Mouse (Mus musculus) granulocyte monocyte progenitor cell, adult 5-6 weeks (primary cell): ENCODE measurements at regions not wholly inside any gene's neighbourhood (a gene's known extent, or its start where the extent isn't known, plus 50 kb on each side); places are given as distances from the start of the nearest gene placed in this dataset.

ENCODE experiments used
- ATAC-seq: replicated peaks from 2 replicates; pipeline ENCODE4 v1.8.0; 2016; ENCODE audit warnings: mild to moderate bottlenecking, moderate TSS enrichment, inconsistent platforms; ENCODE audit not compliant: poor library complexity, severe bottlenecking

GRCm38 (mm10) chr13:35079685-35080084, 52.8 kb upstream of the Eci2 start:
- peak; percentile 80 for ATAC-seq

GRCm38 (mm10) chr13:35085386-35085785, 58.5 kb upstream of the Eci2 start:
- ATAC-seq = no peak

DNA sequence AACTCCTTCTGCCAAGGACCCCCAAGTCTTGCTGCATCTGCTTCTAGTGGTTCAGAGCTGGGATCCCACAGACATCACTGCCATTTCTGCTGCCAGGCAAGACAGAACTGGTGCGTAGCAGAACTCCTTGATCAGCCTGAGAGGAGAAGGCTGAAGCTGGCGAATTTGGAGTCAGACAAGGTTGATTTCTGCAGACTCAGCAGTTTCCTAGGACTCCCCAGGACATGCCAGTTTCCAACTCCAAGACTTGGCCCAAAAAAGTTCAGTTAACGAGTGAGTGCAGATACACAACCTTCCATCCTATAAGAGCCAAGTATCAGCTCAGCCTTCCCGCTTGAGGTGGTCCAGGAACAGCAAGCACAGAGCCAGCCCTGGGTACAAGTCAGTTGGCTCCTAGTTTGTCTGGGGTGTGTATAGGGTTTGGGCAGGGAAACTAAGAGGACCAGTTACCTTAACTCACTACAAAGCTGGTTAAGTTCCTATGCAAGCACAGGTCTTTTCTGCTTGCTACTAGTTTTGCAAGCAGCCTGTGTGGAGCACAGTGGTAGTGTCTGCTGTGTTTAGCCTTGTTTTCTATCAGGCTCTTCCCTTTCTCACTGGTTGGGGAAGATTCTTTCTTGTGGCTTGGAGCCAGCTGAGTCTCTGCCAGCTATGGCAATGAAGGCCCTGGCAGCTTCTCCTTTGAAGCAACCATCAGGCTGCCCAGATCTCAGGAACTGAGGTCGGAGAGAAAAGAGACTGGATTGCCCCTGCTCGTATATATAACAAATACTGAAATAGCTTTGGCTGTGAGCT, 60.5 kb upstream of the Eci2 start:
- ATAC-seq = 0 out of 2 replicates have a peak, but pooled peaks have one; percentile 12

GRCm38 (mm10) chr13:35091155-35091554, 64.3 kb upstream of the Eci2 start:
- ATAC-seq = no peak

DNA sequence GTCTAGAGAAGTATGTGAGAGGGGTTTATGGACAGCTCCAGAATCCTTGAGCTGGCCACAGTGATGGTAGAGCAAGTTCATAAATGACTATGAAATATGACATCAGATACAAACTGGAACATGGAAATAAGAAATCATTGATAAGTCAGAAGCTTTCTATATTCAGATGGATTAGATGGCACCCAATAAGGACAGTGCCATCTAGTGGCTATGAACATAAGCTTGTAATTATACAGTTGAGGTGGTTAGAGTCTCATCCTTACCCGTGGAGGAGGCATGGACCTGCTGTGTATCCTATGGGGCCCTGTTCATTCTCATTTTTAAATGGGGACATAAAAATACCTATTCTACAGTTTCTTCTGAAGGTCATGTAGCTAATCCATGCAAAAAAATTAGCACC, 92.9 kb upstream of the Eci2 start:
- ATAC-seq = no peak

GRCm38 (mm10) chr13:35129475-35129874, 102.6 kb upstream of the Eci2 start:
- ATAC-seq = peak; percentile 27; the same call in 1 of the 2 replicates

DNA sequence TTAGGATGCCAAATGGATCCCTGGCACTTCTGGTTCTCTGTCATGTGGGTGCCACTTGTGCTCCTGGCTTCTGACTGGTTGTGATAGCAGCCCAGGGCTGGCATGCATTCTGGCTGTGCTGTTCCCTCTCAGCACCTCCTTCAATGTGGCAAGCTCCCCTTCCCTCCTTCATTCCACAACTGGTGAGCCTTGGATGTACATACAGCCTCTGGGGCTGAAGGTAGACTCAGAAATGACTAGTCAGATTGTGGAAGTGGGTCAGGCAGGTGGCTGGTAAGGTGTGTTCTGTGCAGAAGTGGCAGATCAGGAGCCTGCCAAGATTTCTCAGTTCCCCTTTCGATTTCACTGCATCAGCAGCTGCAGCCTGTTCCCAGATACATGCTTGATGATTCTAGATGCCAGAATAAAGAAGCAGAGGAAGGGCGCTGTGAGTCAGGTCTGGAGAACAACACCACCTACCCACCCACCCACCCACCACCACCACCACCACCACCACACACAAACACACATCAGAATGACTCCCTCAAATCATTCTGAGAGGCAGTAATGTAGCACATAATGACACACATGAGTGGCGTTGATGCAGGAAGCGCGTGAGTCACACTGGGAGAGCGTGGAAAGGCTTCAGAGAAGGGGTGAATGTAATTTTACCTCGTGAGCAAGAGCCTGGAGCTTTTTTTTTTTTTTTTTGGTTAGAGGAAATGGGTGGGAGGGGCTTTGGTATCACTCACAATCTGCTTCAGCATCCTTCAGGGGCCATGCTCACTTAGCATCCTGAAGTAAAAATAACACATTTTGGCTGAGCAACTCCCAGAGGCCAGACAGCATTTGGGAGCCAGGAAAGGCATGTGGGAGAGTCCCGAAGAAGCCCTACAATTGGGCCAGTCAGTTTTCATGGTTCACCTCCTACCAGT, 104.6 kb upstream of the Eci2 start:
- ATAC-seq = peak; percentile 62

DNA sequence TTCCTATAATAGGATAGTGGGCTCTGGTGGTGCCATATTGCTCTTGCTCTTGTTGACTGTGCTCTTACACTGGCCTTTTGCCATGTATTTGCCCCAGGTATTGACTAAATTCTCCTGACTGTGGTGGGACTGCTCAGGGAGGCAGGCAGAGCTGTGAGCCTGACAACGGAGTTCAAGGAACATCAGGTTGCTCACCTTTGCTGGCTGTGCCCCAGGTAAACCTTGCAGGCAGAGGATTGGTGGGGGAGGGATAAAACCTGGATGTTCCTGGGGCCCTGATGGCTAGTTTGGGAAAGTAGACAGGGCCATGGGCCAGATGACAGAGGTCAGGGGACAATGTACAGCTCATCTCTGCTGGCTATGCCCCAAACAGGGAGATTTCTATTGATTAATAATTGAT, 124.7 kb upstream of the Eci2 start:
- ATAC-seq = no peak

- no peak for ATAC-seq
These were observed 132.6 kb upstream of the Eci2 start for GRCm38 (mm10) chr13:35159456-35159855.

DNA sequence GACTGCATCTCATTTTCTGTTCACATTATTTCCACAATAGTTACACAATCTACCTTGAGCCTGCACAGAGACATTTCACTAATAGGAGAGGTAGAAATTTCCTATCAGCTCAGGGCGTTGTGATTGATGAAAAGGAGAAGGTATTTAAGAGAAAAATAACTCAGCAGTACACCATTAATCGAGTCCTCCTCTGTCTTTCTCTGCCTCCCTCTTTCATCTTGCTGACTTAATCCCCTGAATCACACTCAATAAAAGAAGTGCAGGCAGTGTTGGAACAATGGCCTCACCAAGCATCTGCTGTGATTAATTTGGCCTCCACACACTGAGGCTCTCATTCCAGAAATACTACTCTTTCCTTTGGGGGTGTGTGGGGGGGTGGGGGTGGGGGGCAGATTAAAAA, 133.9 kb upstream of the Eci2 start:
- no peak for ATAC-seq

- no peak for ATAC-seq
These were observed 139.2 kb upstream of the Eci2 start for GRCm38 (mm10) chr13:35166080-35166479.

GRCm38 (mm10) chr13:35166831-35167541, 140.1 kb upstream of the Eci2 start:
- ATAC-seq = no peak

DNA sequence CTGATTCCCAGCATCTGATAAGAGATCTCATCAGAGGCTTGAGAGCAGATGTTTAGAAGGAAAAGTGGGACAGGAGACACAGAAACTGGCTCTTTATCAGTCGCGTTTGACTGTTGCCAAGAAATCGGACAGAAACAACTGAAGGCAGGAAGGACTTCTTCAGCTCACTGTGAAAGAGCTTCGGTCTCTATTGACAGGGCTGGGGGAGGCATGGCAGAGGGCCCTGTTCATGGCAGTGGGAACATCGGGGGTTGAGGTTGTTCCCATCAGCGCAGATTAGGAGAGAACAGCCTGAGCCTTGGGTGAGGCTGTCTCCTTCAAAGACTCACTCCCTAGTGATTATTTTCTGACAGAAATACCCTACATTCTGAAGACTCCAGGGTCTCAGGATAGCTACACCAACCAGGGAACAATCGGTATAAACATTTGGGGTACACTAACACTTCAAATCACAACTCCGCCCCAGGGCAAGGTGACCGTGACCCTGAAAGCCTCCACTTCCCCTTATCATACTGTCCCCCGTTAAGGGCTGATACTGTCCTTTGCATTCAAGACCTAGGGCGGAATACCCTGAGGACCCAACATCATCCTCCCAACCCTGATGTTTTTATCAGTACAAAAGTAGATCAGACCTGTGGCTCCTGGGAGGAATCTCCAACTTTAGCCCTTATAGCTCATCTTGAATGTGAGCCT, 144.8 kb upstream of the Eci2 start:
- no peak for ATAC-seq

- no peak for ATAC-seq
These were observed 146.6 kb upstream of the Eci2 start for GRCm38 (mm10) chr13:35173522-35173921.

- ATAC-seq = no peak
These were observed 148.7 kb upstream of the Eci2 start for GRCm38 (mm10) chr13:35175587-35175986.

DNA sequence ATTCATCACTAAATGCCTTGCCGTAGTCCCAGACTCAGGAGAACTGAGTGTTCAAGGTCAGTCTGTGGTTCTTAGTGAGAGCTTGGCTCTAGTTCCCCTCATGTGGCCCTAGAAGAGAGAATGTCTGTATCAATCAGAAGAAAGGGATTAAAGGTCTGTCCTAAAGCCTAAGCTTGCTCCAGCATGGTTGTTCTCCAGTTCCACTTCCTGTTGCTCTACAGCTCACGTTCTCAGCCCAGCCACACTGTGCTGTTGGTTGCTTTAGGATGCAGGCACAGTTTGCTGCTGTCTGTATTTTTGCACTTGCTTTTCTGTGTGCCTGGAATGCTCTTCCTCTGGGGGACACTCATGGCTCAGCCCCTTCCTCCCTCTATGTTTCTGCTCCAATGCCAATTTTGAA, 150.4 kb upstream of the Eci2 start:
- ATAC-seq = peak; percentile 63

GRCm38 (mm10) chr13:35189028-35189711, 162.3 kb upstream of the Eci2 start:
- ATAC-seq = peak; percentile 99

DNA sequence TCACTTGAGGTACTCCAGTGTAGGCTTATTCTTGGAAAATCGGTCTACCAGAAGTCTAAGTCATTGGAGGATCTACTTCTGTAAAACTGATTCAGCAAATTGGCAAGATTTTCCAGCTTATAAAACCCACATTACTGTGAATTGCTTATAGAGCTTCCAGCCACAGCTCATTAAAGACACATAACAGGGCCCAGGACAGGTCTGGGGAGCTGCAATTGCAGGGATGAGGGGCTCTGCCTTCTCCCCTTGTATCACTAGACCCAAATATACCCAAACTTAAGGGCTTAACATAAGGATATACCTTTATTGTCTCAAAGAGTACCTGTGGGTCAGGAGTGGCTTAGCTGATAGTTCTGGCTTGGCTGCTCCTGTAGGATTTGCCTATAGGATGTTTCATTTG, 175.2 kb upstream of the Eci2 start:
- no peak for ATAC-seq

GRCm38 (mm10) chr13:35208319-35208718, 181.4 kb upstream of the Eci2 start:
- no peak for ATAC-seq

DNA sequence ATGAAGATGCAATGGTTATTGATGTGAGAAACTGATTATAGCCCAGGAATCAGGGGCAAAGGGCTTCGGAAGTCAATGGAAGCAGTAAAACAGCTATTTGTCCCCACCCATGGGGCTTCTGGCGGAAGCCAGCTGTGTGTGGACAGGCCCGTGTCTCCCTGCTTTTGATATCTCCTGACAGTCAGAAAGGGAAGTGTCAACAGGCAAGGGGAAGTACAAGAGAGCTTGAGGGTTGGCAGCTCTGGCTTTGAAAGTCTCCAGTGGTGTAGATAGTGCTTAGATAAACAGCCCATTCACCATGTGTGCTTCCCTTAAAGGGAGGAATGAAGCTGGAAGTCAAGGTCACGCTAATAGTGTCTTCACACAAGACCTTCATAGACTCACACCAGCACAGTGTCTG, 182.7 kb upstream of the Eci2 start:
- ATAC-seq = peak; percentile 95
